Mouse (Mus musculus) small intestine, adult 2 months (tissue): ENCODE data around the gene Hoxb8.

Experiments
- CTCF ChIP-seq: fragments of 200-500 bp; IDR thresholded peaks from 2 replicates; pipeline ENCODE4 v1.5.1; 2012; ENCODE audit warnings: low read depth, mild to moderate bottlenecking, control low read depth, inconsistent platforms, low read length, moderate library complexity, mixed read lengths; ENCODE audit not compliant: insufficient replicate concordance, insufficient read length; ENCODE audit errors: extremely low read depth
- POLR2A ChIP-seq: fragments of 200-500 bp; IDR thresholded peaks from 2 replicates; pipeline ENCODE4 v1.6.1; 2012; ENCODE audit warnings: low read depth, mild to moderate bottlenecking, control low read depth, inconsistent platforms, low read length, moderate library complexity

- TF ChIP-seq POLR2A (no peak), CTCF (no peak)
Measured at GRCm38 (mm10) chr11:96265954-96266353, 15.8 kb upstream of the Hoxb8 start.
